Comparison of ENCODE assay signal across 19 mouse cellular contexts in genomic region chr17:79603427-79603826, GRCm38 (mm10).
"Had no signal": no experiment of that assay in that cellular context is flagged by ENCODE, and none has a peak within 500 bp of the region (broad histone marks: within the 10 kb centered on the region; RNA-seq: fewer than 3 reads in every experiment).

No protein-coding gene starts in this region.

- H3K36me3 ChIP-seq: kidney, embryonic 15.5 days; liver, embryonic 13.5 days; neural tube, embryonic 12.5 days; neural tube, embryonic 15.5 days; stomach, embryonic 15.5 days had no signal

- H3K9ac ChIP-seq: kidney, embryonic 15.5 days; liver, embryonic 13.5 days; neural tube, embryonic 12.5 days; neural tube, embryonic 15.5 days; stomach, embryonic 15.5 days had no signal

- H3K4me2 ChIP-seq: kidney, embryonic 15.5 days; liver, embryonic 13.5 days; midbrain, embryonic 11.5 days; neural tube, embryonic 12.5 days; neural tube, embryonic 15.5 days; stomach, embryonic 15.5 days had no signal

- H3K9me3 ChIP-seq: kidney, embryonic 15.5 days; liver, embryonic 13.5 days; neural tube, embryonic 12.5 days; neural tube, embryonic 15.5 days; stomach, embryonic 15.5 days had no signal

- H3K4me3 ChIP-seq: kidney, embryonic 15.5 days; left cerebral cortex, adult 2 months; liver, embryonic 13.5 days; neural tube, embryonic 12.5 days; neural tube, embryonic 15.5 days; stomach, embryonic 15.5 days had no signal

- H3K4me1 ChIP-seq: neural tube, embryonic 15.5 days; stomach, embryonic 15.5 days had no signal

- H3K27ac ChIP-seq: kidney, embryonic 15.5 days; left cerebral cortex, adult 2 months; liver, embryonic 13.5 days; neural tube, embryonic 12.5 days; neural tube, embryonic 15.5 days; stomach, embryonic 15.5 days had no signal

- DNase-seq: kidney, adult 11 months; kidney, adult 8-10 months; kidney, postnatal 10 days; kidney, postnatal 36 days; layer of hippocampus, postnatal 36 days; liver, embryonic 13.5 days; lung, adult 2 months; lung, postnatal 14 days; lung, postnatal 4 days; midbrain, embryonic 14.5 days; right cerebral cortex, adult 18-20 months; right cerebral cortex, postnatal 25 days; spleen, adult 18-20 months had no signal

- H3K27me3 ChIP-seq: kidney, embryonic 15.5 days; liver, embryonic 13.5 days; neural tube, embryonic 12.5 days; neural tube, embryonic 15.5 days; stomach, embryonic 15.5 days had no signal
